Mouse (Mus musculus): ENCODE data around the gene Hs6st1.
"Not testable (repeated sequence)": the region's sequence is repeated elsewhere in the genome, so short reads cannot be mapped to it uniquely, and the experiment has no call there.

The Hs6st1 gene

DNA sequence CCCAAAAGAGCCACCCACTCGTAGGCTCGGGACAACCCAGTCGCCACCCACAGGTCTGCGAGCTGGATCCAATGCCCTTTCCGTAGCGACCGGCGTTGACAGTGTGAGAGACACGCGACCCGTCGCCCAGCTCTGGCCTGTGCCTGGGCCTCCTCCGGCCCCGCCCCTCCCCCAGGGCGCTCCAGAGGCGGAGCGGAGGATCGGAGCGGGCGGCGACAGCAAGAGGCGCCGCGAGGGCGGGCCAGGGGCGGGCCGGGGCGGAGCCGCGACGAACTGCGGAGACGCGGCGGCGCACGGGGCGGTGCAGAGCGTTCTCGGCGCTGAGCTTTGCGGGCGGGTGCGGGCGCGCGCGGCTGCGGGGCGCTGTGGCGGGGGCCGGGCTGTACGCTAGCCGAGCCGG is at the start of gene Hs6st1:
Hs6st1 (plus strand) TSS at position 325 of the 400 bp plus-strand sequence.
- DNase-seq (ENCODE audit: low spot score), result peak; percentile 95

DNA sequence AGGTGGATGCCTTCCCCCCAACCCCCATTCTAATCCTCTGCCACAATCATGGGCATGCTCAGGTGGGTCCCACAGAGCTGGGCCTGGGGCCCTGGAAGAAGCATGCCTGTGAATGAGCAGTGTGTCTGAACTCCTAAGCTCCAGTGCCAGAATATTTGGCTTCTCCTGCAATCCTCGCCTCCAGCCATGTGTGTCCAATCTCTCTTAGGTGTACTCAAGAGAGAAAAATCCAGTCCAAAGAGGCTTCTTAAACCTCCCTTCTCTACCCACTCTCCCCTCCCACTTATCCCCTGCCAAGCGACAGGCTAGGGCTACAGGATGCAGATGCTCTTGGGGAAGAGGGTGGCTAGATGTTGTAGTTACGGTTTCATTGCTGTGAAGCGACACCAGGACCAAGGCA is 49.6 kb upstream of the Hs6st1 start:
- no peak for DNase-seq (ENCODE audit: low spot score)

DNA sequence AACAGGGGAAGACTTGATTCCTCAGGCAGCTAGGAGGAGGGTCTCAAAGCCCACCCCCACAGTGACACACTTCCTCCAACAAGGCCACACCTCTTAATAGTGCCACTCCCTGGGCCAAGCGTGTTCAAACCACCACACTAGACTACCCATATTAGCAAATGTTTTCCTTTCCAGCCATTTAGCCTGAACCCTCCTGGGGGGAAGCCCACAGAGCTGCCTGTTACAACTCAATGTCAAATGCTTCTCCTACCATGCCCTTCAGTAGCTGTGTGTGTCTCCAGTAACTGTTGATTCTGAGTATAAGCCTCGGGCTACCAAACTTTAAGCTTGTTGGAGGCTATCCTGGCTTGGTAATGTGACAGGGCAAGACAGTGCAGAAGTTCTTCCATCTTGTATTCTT is 49.0 kb upstream of the Hs6st1 start:
- DNase-seq (ENCODE audit: low spot score), result no peak

DNA sequence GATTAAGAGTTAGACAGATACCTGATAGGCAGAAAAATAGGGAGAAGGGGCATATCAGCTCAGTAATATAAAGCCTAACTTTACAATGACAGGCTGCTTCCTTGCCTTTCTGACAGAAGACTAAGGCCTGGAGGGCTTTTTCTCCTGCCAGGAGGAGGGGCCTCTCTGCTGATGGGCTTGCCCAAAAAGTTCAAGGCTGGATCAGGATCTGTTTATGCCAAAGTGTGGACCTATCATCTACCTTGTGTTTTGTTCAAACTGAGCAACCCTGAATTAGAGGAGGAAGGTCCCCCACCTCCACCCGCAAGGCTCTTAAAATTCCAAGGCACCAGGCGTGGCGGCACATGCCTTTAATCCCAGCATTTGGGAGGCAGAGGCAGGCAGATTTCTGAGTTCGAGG is 47.9 kb upstream of the Hs6st1 start:
- no peak for DNase-seq (ENCODE audit: low spot score)

DNA sequence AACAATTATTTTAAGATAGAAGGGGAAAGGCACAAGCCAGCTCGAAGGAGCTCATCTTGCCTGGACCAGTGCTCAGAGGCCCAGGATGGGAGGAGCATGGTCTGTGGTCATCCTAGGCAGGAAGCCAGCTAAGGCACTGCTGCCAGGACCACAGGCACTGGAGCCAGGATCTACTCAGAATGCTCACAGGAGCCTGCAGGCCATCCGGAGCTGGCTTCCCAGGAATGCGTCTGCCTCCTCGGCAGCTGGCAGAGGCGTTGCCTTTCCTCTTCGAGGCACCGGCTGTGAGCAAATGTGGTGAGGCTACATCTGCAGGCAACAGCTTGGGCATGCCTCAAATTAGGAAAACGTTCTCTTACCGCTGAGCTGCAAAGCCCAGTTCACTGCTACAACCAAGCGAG is 37.8 kb upstream of the Hs6st1 start:
- no peak for DNase-seq (ENCODE audit: low spot score)

DNA sequence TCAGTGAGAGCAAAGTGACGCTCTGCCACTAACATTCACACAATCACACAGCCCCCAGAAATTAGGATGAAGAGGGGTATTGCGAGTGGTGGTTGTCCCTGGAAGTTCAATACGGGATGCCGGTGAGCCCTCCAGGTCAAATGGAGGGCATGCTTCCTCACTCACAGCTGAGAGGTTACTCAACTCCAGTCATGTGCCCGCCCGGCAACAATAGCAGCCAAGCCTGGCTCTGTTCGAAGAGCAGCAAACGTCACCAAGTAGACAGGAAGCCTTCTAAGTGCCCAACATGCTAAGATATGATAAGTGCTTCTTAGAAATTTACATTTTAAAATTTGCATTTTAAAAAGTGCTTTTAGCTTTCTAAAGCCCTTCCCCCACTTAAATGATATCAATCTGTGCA is 29.4 kb upstream of the Hs6st1 start:
- no peak for DNase-seq (ENCODE audit: low spot score)

DNA sequence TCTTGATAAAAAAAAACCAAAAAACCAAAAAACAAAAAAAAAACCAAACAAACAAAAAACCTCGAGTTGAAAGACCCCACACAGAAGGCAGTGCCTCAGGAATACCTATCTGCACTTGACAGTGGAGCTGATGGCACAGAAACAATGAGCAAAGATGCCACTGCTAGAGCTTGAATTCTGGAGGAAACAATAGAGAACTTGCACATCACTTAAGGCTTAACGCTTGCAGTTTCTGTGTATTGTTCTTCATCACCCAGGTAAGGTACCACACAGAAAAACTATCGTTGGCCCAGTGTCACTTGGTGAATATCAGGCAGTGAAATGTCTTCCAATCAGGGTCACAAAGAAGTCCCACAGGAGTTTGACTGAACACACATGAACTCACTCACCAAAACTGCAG is 26.1 kb upstream of the Hs6st1 start:
- no peak for DNase-seq (ENCODE audit: low spot score)

DNA sequence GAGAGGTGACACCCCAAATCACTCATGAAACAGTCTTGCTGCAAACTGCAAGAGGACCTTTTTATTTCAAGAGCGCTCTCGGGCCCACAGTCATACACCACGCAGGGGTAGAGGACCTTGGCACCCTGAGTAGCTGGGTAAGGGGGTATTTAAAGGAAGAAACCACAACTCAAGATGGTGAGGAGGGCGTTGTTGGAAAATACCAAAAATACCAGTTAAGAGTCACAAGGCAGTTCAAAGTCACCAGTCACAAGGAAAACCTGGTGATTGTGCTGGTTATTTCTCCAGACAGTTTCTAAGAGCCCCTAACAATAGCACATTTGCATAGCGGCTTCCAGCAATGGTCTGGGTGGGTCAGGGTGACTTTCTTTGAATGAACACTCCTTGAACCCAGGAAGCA is 24.4 kb upstream of the Hs6st1 start:
- not testable (repeated sequence) for DNase-seq (ENCODE audit: low spot score)

DNA sequence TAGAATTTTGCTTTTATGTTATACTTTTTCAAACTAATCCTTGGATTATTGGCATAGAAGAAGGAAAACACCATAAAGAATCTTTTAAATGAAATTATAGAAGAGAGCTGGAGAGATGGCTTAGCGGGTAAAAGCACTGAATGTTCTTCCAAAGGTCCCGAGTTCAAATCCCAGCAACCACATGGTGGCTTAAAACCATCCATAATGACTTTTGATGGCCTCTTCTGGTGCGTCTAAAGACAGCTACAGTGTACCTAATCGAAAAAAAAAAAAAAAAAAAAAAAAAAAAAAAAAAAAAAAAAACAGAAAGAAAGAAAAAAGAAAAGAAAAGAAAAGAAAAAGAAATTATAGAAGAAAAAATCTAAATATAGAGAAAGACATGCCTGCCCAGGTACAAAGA is 23.9 kb upstream of the Hs6st1 start:
- DNase-seq (ENCODE audit: low spot score), result no peak

DNA sequence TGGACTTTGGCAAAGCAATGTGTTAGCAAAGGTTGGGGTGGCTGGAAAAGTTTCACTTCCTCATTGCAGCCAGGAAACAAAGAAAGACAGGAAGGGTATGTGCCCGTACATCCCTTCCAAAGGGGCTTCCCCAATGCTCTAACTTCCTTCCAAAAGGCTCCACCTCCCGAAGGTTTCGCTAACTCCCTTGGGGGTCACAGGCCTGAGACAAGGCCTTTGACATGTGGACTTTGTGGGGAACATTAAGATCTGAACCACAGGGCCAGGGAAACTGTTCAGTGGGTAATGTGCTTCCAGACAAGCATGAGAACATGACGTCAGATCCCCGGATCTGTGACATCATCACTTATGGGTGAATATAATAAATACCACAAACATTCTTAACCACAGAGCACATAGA is 15.5 kb upstream of the Hs6st1 start:
- no peak for DNase-seq (ENCODE audit: low spot score)

DNA sequence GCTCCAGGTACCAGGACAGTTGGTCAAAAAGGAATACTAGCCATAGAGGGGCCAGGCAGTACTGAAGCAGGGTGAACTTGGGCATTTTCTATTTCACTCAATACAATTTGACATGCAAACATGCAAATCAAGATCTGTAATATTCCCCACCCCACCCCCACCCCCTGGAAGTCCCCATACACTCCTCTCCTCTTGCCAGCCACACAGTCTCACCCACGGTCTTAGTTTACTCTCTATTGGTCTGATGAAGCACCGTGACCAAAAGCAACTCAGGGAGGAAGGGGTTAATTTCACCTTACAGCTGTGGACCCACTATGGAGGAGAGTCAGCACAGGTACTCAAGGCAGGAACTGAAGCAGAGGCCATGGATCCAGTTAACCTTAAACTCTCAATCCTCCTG is 14.6 kb upstream of the Hs6st1 start:
- no peak for DNase-seq (ENCODE audit: low spot score)

DNA sequence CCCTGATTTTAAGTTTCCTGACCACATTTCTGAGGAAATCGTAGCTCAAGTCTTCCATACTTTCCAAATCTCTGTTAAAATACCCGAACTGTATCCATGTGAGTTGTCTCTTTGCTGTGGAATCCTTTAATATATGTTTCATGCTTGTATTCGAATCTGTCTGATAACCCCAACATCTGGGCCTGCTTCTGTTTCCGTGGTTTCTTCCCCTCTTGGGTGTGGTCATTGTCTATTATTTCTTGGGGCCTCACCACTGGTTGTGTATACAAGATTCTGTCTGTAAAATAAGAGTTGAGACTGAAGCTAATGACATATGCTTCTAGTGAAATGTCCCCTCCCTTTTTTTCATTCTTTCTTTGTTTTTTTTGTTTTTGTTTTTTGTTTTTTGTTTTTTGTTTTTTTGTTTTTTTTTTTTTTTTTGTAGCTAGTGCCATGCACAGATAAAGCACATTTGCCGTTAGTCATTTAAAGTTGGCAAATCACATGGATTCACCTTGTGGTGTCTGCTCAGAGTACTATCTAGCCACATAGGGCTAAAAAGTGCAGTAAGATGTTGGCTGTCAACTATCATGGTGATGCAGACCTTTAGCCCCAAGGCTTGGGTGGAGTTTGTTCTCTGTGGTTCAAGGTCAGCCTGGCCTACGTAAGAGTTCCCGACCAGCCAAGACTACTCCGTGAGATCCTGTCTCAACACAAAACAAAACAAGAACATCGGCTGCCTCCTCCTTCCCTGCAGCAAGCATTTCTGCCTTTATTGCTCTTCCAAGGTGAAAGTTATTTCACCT is 13.8 kb upstream of the Hs6st1 start:
- no peak for DNase-seq (ENCODE audit: low spot score)

DNA sequence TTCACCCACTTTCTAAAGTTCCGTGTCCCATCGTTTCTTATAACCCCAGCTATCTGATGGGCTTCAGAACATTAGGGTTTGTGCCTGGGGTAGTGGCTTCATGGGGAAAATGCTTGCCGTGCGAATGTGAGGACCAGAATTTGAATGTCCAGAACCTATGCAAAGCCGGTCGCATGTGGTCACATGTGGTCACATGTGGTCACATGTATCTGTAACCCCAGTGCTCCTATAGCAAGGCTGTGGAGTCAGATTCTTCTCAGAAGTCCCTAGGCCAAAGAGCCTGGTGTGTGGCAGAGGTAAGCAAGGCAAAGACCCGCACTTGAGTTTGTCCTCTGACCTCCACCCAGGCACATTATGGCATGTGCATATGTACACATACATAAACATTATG is 13.2 kb upstream of the Hs6st1 start:
- no peak for DNase-seq (ENCODE audit: low spot score)

DNA sequence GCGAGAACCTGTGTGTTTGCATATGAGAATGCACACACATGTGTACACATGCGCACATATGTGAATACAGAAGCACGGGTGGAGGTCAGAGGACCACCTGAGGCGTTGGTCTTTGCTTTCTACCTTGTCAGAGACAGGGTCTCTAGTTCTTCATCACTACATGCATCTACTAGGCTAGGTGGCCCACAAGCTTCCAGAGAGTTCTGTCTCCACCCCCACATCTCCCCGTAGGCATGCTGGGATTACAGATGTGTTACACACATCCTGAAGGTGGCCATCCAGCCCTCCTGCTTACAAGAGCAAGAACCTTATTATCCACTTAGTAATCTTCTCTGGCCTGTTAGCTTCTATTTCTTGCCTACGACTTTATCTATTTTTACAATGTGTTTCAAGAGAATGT is 8.8 kb upstream of the Hs6st1 start:
- DNase-seq (ENCODE audit: low spot score), result no peak

DNA sequence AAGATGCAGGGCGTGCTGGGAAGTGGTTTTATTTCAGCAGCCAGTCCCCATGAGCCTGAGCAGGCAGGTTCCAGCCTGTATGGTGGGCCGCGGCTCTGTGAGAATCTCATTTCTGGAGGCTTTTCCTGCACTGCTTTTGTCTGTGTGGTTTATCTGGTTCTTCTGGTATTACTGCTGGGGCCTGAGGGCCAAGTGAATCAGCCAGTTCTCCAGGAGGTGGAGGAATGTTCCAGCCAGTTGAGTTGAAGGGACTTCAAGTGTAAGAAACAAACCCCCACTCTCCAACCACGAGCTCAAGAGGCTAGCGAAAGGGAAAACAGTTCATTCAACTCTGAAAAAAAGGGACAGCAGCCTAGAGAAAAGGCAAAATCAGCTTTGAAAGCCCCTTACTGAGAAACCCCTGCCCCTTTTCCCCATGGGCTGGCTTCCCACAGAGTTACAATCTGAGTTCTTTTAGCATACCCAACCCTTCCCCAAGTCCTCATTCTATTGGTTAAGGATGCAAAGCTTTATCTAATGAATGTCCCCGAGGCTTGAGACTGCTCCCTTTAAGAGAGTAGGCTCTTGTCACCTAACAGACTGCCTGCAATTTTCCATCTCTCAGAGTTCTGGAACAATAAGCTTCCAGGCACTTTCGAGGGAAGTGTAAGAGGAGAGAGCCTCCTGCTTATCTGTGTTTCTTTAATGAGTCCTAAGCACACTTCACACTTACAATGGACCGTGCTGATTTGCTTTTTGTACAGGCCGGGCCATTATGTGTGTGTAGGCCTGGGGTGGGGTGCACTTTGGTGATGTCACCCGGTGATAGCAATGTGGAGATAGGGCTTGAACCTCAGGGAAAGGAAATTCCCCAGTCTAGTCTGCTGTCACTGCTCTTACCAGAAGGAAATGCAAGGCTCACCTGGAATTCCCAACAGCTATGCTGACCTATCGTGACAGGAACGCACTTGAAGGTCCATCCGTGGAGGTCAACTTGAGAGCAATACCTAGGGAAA is 7.9 kb upstream of the Hs6st1 start:
- DNase-seq (ENCODE audit: low spot score), result peak; percentile 47

DNA sequence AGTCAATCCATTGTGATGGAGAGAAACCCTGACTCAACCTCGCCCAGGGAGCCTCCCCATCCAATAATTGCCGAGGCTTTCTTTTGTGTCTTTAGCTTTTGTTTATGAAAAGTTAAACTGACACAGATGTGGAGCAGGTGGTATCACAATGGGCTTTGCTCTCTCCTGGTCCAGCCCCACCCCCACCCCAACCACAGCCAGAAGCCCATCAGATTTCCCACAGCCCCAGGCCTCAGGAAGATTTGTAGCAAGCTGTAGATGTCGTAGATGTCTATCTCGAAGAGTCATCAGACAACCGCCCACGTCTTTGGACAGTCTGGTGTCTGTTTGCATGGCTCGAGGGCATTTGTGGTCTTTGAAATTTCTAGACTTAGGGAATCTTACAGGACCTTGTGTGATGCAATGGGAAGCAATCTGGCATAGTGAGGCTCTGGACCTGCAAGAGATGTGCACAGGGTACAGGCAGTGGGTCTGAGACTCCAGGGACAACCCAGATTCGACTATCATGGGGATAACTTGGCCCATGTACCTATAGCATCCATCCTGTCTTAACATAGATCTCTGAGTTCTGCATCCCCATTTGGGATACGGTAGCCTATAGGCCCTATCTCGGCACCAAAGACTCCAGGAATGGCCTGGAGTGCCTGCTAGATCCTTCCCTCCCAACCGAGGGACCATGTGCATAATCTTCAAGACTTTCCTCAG is 6.8 kb upstream of the Hs6st1 start:
- DNase-seq (ENCODE audit: low spot score), result no peak

DNA sequence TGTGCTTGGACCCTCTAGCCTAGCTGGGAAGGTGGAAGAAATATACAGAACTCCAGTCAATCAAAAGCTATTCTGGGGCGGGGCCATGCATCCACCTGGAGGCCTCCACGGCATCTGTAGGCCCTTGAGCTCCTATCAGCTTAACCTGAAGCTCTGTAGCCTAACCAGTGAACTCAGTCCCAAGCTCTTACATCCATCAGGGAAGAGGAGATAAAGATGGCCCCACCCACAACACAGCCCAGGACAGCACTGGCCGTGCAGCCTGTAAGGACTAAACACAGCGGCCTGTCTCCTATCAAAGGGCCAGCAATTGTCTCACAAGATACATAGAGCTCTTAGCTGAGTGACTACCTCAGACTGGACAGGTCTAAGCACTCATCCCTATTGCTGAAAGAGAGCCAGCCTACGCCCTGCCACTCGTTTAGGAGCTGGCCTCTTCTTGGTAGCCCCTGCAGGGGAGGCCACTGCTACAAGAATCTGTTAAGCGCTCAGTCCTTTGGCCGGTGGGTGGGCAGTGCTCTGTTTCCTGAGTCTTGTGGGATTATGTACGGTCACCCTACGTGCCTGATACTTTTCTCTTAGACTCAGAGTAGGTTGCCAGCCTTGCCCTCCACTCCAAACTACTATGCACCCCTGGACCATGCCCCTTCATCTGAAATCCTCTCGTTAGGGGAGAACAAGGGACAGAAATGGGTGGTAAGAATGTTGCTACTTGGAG is 6.0 kb upstream of the Hs6st1 start:
- DNase-seq (ENCODE audit: low spot score), result no peak

DNA sequence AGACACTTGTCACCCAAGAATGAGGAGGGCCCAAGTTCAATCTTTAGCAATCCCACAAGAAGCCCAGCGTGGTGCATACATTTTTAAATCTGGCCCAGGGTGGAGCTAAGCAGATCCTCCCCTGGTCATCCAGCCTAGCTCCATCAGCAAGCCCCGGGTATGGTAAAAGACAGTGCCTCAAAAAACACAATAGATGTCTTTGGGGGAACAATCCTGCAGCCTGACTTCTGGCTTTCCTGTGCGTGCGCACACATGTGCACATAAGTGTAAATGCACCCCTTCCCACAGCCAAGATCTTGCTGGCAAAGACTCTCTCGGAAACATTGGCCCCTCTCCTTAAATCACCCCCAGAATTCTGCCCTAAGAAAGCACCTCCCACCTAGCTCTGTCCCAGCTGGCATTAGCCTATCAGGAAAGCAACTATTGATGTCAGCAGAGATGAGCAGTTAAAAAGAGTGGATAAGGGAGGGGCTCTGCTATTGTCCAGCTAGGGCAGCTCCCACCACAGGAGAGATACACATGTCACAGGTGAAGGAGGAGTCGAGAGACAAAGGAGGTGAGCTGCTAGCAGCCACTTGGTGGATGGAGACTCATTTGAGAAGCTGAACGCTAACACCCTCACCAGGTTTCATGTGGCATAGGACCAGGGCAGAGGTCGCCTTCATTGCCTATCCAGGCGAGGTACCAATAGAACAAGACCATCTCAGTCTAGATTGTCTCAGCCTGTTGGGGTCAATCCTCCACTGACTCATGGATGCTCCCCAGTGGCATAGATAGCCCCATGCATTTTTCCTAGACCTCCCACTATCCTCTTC is 5.2 kb upstream of the Hs6st1 start:
- no peak for DNase-seq (ENCODE audit: low spot score)

DNA sequence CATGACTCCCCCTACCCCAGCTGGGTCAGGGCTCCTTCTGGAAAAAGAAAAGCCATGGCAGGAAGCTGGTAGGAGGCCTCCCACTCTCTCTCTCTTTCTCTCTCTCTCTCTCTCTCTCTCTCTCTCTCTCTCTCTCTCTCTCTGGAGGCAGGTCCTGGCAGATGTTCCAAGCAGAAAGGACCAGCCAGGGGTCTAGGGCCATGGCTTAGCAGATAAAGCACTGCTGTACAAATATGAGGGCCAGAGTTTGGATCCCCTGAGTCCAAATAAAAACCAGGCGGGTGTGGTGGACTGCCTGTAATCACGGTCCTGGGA is 4.6 kb upstream of the Hs6st1 start:
- DNase-seq (ENCODE audit: low spot score), result no peak

DNA sequence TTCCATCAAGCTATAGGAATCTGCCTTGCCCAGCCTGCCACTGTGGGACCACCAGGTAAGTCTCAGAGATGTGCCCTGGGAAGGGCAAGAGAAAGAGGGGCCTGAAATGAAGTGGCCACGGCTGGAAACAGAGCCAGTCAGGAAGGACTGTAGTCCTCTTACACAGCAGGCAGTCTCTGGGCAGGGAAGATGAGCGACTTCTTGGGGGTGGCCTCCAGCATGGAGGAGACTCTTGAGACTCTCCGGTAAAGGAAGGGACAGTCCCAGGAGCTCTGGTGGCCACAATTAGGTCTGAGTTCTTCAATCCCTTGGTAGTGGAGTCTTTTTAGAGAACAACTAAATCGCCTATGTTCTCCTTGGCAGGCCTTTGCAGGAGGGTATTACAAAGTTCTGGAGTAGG is 4.0 kb upstream of the Hs6st1 start:
- DNase-seq (ENCODE audit: low spot score), result no peak

Measured in embryo, embryonic 10.5 days (tissue).